Mouse (Mus musculus): Measurements from ENCODE around the gene Cacna2d2.

DNA sequence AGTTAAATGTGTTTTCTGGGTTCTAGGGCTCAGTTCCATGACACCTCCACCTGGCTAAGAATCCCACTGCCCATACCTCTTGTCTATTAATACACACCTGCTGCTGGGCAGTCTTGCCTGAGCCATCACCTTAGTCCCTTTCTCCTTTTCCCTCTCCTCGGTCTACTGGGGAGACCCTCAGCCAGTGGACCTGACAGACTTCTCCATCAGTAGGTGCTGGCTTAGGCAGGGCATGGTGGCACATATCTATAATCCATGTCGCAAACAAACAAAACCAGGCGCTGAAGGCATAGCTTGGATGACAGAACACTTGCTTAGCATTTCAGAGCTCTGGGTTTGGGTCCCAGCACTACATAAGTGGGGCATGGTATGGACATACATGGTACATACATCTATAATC, 139.3 kb downstream of the Cacna2d2 start:
- TF ChIP-seq CTCF (IDR thresholded peaks at IDR 0.05; ENCODE audit: extremely low read depth, insufficient read length, insufficient replicate concordance, low read depth, low read length) (no peak), POLR2A (IDR thresholded peaks at IDR 0.05; ENCODE audit: low read depth, low read length) (no peak)

Data from small intestine, adult 2 months (tissue).